Mouse (Mus musculus): ENCODE results near the gene Prkch. TPM values are rescaled to one million over a fixed set of nuclear protein-coding genes. Genes with fewer than 3 reads are reported as not detected.

Prkch gene
- polyA plus RNA-seq, 2 experiments, result 1.1 to 1.6 TPM

GRCm38 (mm10) chr12:73580811-73581210 lies 3.8 kb upstream of the Prkch start:
- no peak overlapping the region for H3K4me2 ChIP-seq (ENCODE audit: low read depth)
- H3K27me3 ChIP-seq (ENCODE audit: control insufficient read depth, insufficient read depth, low read length), result peaks cover 23% of the 10 kb centered on the region
- TF ChIP-seq CTCF (IDR thresholded peaks at IDR 0.05; ENCODE audit: low read depth) (no peak), EP300 (IDR thresholded peaks at IDR 0.05; ENCODE audit: low read depth) (no peak)
- H3K9me3 ChIP-seq (ENCODE audit: control insufficient read depth, low read length), result no peaks in the 10 kb centered on the region
- WGBS (ENCODE audit: insufficient replicate concordance), result 65% methylated on average over 7 of the region's 7 CpGs
- peaks cover 0 to 1% of the 10 kb centered on the region in 2 experiments; a peak in 1 of 4 replicates for H3K4me1 ChIP-seq (replicated peaks; ENCODE audit: control insufficient read depth in 2 of 2, insufficient read depth in 2 of 2, low read length in 1 of 2)
- H3K9ac ChIP-seq (replicated peaks), result no peak overlapping the region
- H3K36me3 ChIP-seq (replicated peaks; ENCODE audit: control insufficient read depth, insufficient read depth, low read depth), result no peaks in the 10 kb centered on the region
- DNase-seq (ENCODE audit: low read depth in 3 of 3, low spot score in 3 of 3) (no peak), ATAC-seq (ENCODE audit: insufficient read depth) (no peak)
- no peak overlapping the region for H3K4me3 ChIP-seq (ENCODE audit: insufficient read depth in 1 of 2, low read depth in 2 of 2, low read length in 2 of 2)
- H3K27ac ChIP-seq, result no peak overlapping the region

DNA sequence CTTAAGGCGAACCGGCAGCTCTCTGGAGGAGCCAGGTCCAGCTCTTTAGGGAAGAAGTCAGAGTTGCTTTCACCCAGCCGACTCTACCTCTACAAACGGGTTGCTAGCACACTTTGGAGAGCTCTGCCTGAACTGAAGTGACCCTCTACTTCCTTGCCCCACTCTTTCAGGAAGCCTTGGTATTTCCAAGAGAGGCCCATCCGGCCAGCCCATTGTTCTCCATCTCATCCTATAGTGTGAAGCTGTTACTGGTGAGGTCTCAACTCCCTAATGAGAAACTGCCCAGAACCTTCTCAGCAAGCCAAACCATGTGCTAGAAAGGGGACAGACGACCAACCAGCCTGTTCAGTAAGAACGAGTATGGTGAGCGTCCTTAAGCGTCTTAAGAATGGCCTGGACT lies 1.3 kb upstream of the Prkch start:
- Histone ChIP-seq H3K4me3 (ENCODE audit: insufficient read depth in 1 of 2, low read depth in 2 of 2, low read length in 2 of 2) (no peak overlapping the region), H3K27ac (no peak overlapping the region), H3K4me1 (replicated peaks; ENCODE audit: control insufficient read depth in 2 of 2, insufficient read depth in 2 of 2, low read length in 1 of 2) (peaks cover 0 to 2% of the 10 kb centered on the region in 2 experiments; a peak in 1 of 4 replicates), H3K9me3 (ENCODE audit: control insufficient read depth, low read length) (no peaks in the 10 kb centered on the region), H3K9ac (replicated peaks) (no peak overlapping the region), H3K36me3 (replicated peaks; ENCODE audit: control insufficient read depth, insufficient read depth, low read depth) (no peaks in the 10 kb centered on the region), H3K4me2 (ENCODE audit: low read depth) (no peak overlapping the region), H3K27me3 (ENCODE audit: control insufficient read depth, insufficient read depth, low read length) (peaks cover 29% of the 10 kb centered on the region)
- TF ChIP-seq CTCF (IDR thresholded peaks at IDR 0.05; ENCODE audit: low read depth) (no peak), EP300 (IDR thresholded peaks at IDR 0.05; ENCODE audit: low read depth) (no peak)
- ATAC-seq (ENCODE audit: insufficient read depth), result no peak
- no peak for DNase-seq (ENCODE audit: low read depth in 3 of 3, low spot score in 3 of 3)
- 54% methylated on average over 9 of the region's 9 CpGs for WGBS (ENCODE audit: insufficient replicate concordance)

GRCm38 (mm10) chr12:73583813-73584609 lies 585 bp upstream of the Prkch start:
- H3K4me2 ChIP-seq (ENCODE audit: low read depth), result peak overlapping the region; percentile 67
- peak overlapping the region; percentile 29 to 56 for H3K4me3 ChIP-seq (ENCODE audit: insufficient read depth in 1 of 2, low read depth in 2 of 2, low read length in 2 of 2)
- peaks cover 29% of the 10 kb centered on the region for H3K27me3 ChIP-seq (ENCODE audit: control insufficient read depth, insufficient read depth, low read length)
- WGBS (ENCODE audit: insufficient replicate concordance), result 6% methylated on average over 33 of the region's 33 CpGs
- peaks cover 0 to 2% of the 10 kb centered on the region in 2 experiments; a peak in 1 of 4 replicates for H3K4me1 ChIP-seq (replicated peaks; ENCODE audit: control insufficient read depth in 2 of 2, insufficient read depth in 2 of 2, low read length in 1 of 2)
- TF ChIP-seq CTCF (IDR thresholded peaks at IDR 0.05; ENCODE audit: low read depth), result peak; percentile 19; the same call in 1 of the 2 replicates
- TF ChIP-seq EP300 (IDR thresholded peaks at IDR 0.05; ENCODE audit: low read depth), result no peak
- H3K36me3 ChIP-seq (replicated peaks; ENCODE audit: control insufficient read depth, insufficient read depth, low read depth), result no peaks in the 10 kb centered on the region
- H3K9me3 ChIP-seq (ENCODE audit: control insufficient read depth, low read length), result no peaks in the 10 kb centered on the region
- no peak overlapping the region for H3K27ac ChIP-seq
- DNase-seq (ENCODE audit: low read depth in 3 of 3, low spot score in 3 of 3) (no peak), ATAC-seq (ENCODE audit: insufficient read depth) (peak; percentile 50; the same call in 1 of the 2 replicates)
- H3K9ac ChIP-seq (replicated peaks), result no peak overlapping the region

DNA sequence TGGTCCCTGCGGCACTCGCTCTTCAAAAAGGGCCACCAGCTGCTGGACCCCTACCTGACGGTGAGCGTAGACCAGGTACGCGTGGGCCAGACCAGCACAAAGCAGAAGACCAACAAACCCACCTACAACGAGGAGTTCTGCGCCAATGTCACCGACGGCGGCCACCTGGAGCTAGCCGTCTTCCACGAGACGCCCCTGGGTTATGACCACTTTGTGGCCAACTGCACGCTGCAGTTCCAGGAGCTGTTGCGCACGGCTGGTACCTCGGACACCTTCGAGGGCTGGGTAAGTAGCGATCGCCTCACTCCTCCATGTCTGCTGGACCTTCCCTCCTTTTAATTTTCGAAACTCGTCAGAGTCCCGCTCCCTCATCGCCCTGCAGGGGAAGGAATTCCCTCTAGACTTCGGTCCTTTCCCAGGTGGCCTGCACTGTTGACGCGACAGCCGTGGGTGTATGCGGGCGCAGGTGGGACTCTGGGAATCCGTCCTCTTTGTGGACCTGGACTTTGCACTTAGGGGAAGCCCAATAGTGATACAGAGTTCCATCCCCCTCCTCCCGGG lies 725 bp downstream of the Prkch start:
- WGBS (ENCODE audit: insufficient replicate concordance), result under 1% methylated on average over 33 of the region's 33 CpGs
- peaks cover 29% of the 10 kb centered on the region for H3K27me3 ChIP-seq (ENCODE audit: control insufficient read depth, insufficient read depth, low read length)
- peaks cover 0 to 2% of the 10 kb centered on the region in 2 experiments; a peak in 1 of 4 replicates for H3K4me1 ChIP-seq (replicated peaks; ENCODE audit: control insufficient read depth in 2 of 2, insufficient read depth in 2 of 2, low read length in 1 of 2)
- DNase-seq (ENCODE audit: low read depth in 3 of 3, low spot score in 3 of 3) (no peak), ATAC-seq (ENCODE audit: insufficient read depth) (no peak)
- no peaks in the 10 kb centered on the region for H3K36me3 ChIP-seq (replicated peaks; ENCODE audit: control insufficient read depth, insufficient read depth, low read depth)
- H3K9ac ChIP-seq (replicated peaks), result no peak overlapping the region
- TF ChIP-seq EP300 (IDR thresholded peaks at IDR 0.05; ENCODE audit: low read depth), result no peak
- TF ChIP-seq CTCF (IDR thresholded peaks at IDR 0.05; ENCODE audit: low read depth), result no peak
- H3K4me2 ChIP-seq (ENCODE audit: low read depth), result peak overlapping the region; percentile 67
- H3K27ac ChIP-seq, result no peak overlapping the region
- no peaks in the 10 kb centered on the region for H3K9me3 ChIP-seq (ENCODE audit: control insufficient read depth, low read length)
- H3K4me3 ChIP-seq (ENCODE audit: insufficient read depth in 1 of 2, low read depth in 2 of 2, low read length in 2 of 2), result peak overlapping the region; percentile 29 to 56

GRCm38 (mm10) chr12:73585850-73586249 lies 1.3 kb downstream of the Prkch start:
- DNase-seq (ENCODE audit: low read depth in 3 of 3, low spot score in 3 of 3) (no peak), ATAC-seq (ENCODE audit: insufficient read depth) (no peak)
- Histone ChIP-seq H3K4me1 (replicated peaks; ENCODE audit: control insufficient read depth in 2 of 2, insufficient read depth in 2 of 2, low read length in 1 of 2) (peaks cover 0 to 2% of the 10 kb centered on the region in 2 experiments; a peak in 1 of 4 replicates), H3K4me3 (ENCODE audit: insufficient read depth in 1 of 2, low read depth in 2 of 2, low read length in 2 of 2) (peak overlapping the region; percentile 29 to 56), H3K27me3 (ENCODE audit: control insufficient read depth, insufficient read depth, low read length) (peaks cover 29% of the 10 kb centered on the region), H3K36me3 (replicated peaks; ENCODE audit: control insufficient read depth, insufficient read depth, low read depth) (no peaks in the 10 kb centered on the region), H3K27ac (no peak overlapping the region), H3K4me2 (ENCODE audit: low read depth) (peak overlapping the region; percentile 67), H3K9ac (replicated peaks) (no peak overlapping the region), H3K9me3 (ENCODE audit: control insufficient read depth, low read length) (no peaks in the 10 kb centered on the region)
- WGBS (ENCODE audit: insufficient replicate concordance), result 2% methylated on average over 7 of the region's 7 CpGs
- TF ChIP-seq CTCF (IDR thresholded peaks at IDR 0.05; ENCODE audit: low read depth) (no peak), EP300 (IDR thresholded peaks at IDR 0.05; ENCODE audit: low read depth) (no peak)
